Mouse (Mus musculus) common myeloid progenitor, adult 5-6 weeks (primary cell): Measurements from ENCODE around the gene Pla2g4b. TPM values are rescaled to one million over a fixed set of nuclear protein-coding genes. Genes with fewer than 3 reads are reported as not detected.

ENCODE experiments used
- total RNA-seq: library from RNA; stranded (forward); fragments of 200-1000, 187-1606 nt; gene quantifications from 2 replicates; pipeline ENCODE4 v1.2.3, GENCODE M21; 2017

The Pla2g4b gene
- total RNA-seq, 1 experiment from 2014 or later, result 0.64 TPM

Other genes starting within 250 kb of the Pla2g4b start
- 9.1 and 11.2 TPM in 2 replicates for gene Rpap1, start 245.9 kb upstream of the Pla2g4b start, total RNA-seq
- gene Tyro3, start 235.7 kb upstream of the Pla2g4b start, total RNA-seq, result 1.1 TPM in 1 of 2 replicates, not detected in the other
- 78.8 and 103 TPM in 2 replicates for gene Mga, start 136.2 kb upstream of the Pla2g4b start, total RNA-seq
- gene Mapkbp1, start 60.7 kb upstream of the Pla2g4b start, total RNA-seq, result 2.6 and 9.0 TPM in 2 replicates
- gene Jmjd7, start 5.9 kb upstream of the Pla2g4b start, total RNA-seq, result 4.2 and 6.2 TPM in 2 replicates
- 0.23 and 1.4 TPM in 2 replicates for gene Gm28042, start 5.9 kb upstream of the Pla2g4b start, total RNA-seq
- gene Ehd4, start 121.2 kb downstream of the Pla2g4b start, total RNA-seq, result 28.3 and 31.0 TPM in 2 replicates
- gene Pla2g4e, start 211.9 kb downstream of the Pla2g4b start, total RNA-seq, result not detected in 2 replicates